ENCODE assay signal across 43 mouse cellular contexts in genomic region chr7:4933103-4933502, GRCm38 (mm10). TPM values are rescaled to one million over a fixed set of nuclear protein-coding genes. Genes with fewer than 3 reads are reported as not detected.
"Had no signal": no experiment of that assay in that cellular context is flagged by ENCODE, and none has a peak within 500 bp of the region (broad histone marks: within the 10 kb centered on the region; RNA-seq: fewer than 3 reads in every experiment).

No protein-coding gene starts in this region.

- H3K9me3 ChIP-seq: heart, embryonic 13.5 days; hindbrain, embryonic 15.5 days had no signal

- ATAC-seq: hindbrain, embryonic 16.5 days; hindbrain, postnatal 0 days; inflammation-experienced regulatory T-cells, adult 6 months; intestine, embryonic 15.5 days; intestine, embryonic 16.5 days; intestine, postnatal 0 days had no signal

- H3K4me1 ChIP-seq: heart, embryonic 10.5 days; heart, embryonic 12.5 days; heart, embryonic 13.5 days; heart, embryonic 15.5 days; hindbrain, embryonic 15.5 days; intestine, embryonic 15.5 days had no signal

- H3K27me3 ChIP-seq: heart, embryonic 12.5 days; heart, embryonic 13.5 days; heart, embryonic 15.5 days; hindbrain, embryonic 12.5 days; hindbrain, embryonic 13.5 days; hindbrain, embryonic 15.5 days; intestine, embryonic 15.5 days; kidney, embryonic 15.5 days had no signal

- H3K4me2 ChIP-seq: heart, embryonic 11.5 days; heart, embryonic 12.5 days; heart, embryonic 13.5 days; heart, embryonic 15.5 days; hindbrain, embryonic 12.5 days; hindbrain, embryonic 13.5 days; hindbrain, embryonic 14.5 days; hindbrain, embryonic 15.5 days; intestine, embryonic 15.5 days; kidney, embryonic 15.5 days had no signal

- H3K9ac ChIP-seq: heart, embryonic 12.5 days; heart, embryonic 13.5 days; heart, embryonic 15.5 days; hindbrain, embryonic 12.5 days; hindbrain, embryonic 13.5 days; hindbrain, embryonic 14.5 days; hindbrain, embryonic 15.5 days; intestine, embryonic 15.5 days; kidney, embryonic 15.5 days had no signal

- H3K36me3 ChIP-seq: heart, embryonic 10.5 days; heart, embryonic 12.5 days; heart, embryonic 13.5 days; heart, embryonic 15.5 days; hindbrain, embryonic 10.5 days; hindbrain, embryonic 12.5 days; hindbrain, embryonic 13.5 days; hindbrain, embryonic 15.5 days; intestine, embryonic 15.5 days; kidney, embryonic 15.5 days had no signal

- H3K4me3 ChIP-seq: heart, embryonic 10.5 days; heart, embryonic 12.5 days; heart, embryonic 13.5 days; heart, embryonic 15.5 days; hindbrain, embryonic 10.5 days; hindbrain, embryonic 12.5 days; hindbrain, embryonic 13.5 days; hindbrain, embryonic 15.5 days; intestine, embryonic 15.5 days; kidney, embryonic 15.5 days; layer of hippocampus, adult 2 months had no signal

- DNase-seq: heart, postnatal 10 days; heart, postnatal 14 days; heart, postnatal 36 days; heart, postnatal 4 days; kidney, adult 11 months; kidney, adult 18-20 months; kidney, adult 2 months; kidney, adult 8-10 months; kidney, adult 9 months; kidney, postnatal 10 days; kidney, postnatal 14 days; kidney, postnatal 25 days; kidney, postnatal 36 days; kidney, postnatal 4 days; layer of hippocampus, adult 9-11 months; layer of hippocampus, postnatal 36 days had no signal

- H3K27ac ChIP-seq: heart, embryonic 10.5 days; heart, embryonic 13.5 days; heart, embryonic 15.5 days; hindbrain, embryonic 10.5 days; hindbrain, embryonic 12.5 days; hindbrain, embryonic 13.5 days; hindbrain, embryonic 14.5 days; hindbrain, embryonic 15.5 days; hindbrain, postnatal 0 days; intestine, embryonic 15.5 days; kidney, embryonic 15.5 days; kidney, postnatal 0 days; layer of hippocampus, adult 2 months had no signal

RNA-seq across cellular contexts. Expression of gene Ssc5d, which starts 7.5 kb away (rescaled TPM):
- total RNA-seq: hematopoietic stem cell, adult 5-6 weeks had no signal
- polyA plus RNA-seq: inflammation-experienced regulatory T-cells, adult 6 months had no signal

RNA-seq across cellular contexts. Expression of gene Nat14, which starts 11.3 kb away (rescaled TPM):
- total RNA-seq: hematopoietic stem cell, adult 5-6 weeks had no signal

RNA-seq across cellular contexts. Expression of gene Gm36210, which starts 26.8 kb away (rescaled TPM):
- total RNA-seq: heart, postnatal 10 days; heart, postnatal 14 days; heart, postnatal 25 days; heart, postnatal 36 days; heart, postnatal 4 days; hematopoietic stem cell, adult 5-6 weeks had no signal
- polyA plus RNA-seq: heart, embryonic 13.5 days; heart, embryonic 15.5 days; hindbrain, embryonic 10.5 days; hindbrain, embryonic 11.5 days; hindbrain, embryonic 12.5 days; inflammation-experienced regulatory T-cells, adult 6 months; intestine, embryonic 14.5 days; intestine, embryonic 15.5 days; intestine, embryonic 16.5 days; intestine, postnatal 0 days; kidney, embryonic 15.5 days; kidney, embryonic 16.5 days; kidney, postnatal 0 days; large intestine, adult 2 months had no signal

RNA-seq across cellular contexts. Expression of gene Sbk2, which starts 31.1 kb away (rescaled TPM):
- total RNA-seq: hematopoietic stem cell, adult 5-6 weeks; layer of hippocampus, postnatal 10 days; layer of hippocampus, postnatal 14 days had no signal
- polyA plus RNA-seq: hindbrain, embryonic 10.5 days; hindbrain, embryonic 12.5 days; hindbrain, embryonic 14.5 days; hindbrain, embryonic 16.5 days; hindbrain, postnatal 0 days had no signal
